Mouse (Mus musculus) testis, adult 10 weeks (tissue): Measurements from ENCODE around the gene Dtymk. TPM values are rescaled to one million over a fixed set of nuclear protein-coding genes. Genes with fewer than 3 reads are reported as not detected.

Experiments used
- polyA plus RNA-seq: library from polyadenylated mRNA; stranded (reverse); fragments of 350-450 nt; fragmentation: Illumina TruSeq; extraction: RNeasy Lipid Tissue Mini Kit (QIAGEN cat#74804); gene quantifications from one replicate; pipeline ENCODE4 v1.2.3, GENCODE M21; 2014; ENCODE audit warnings: low read depth, low replicate concordance

Gene Dtymk
- polyA plus RNA-seq = 67.9 TPM

DNA sequence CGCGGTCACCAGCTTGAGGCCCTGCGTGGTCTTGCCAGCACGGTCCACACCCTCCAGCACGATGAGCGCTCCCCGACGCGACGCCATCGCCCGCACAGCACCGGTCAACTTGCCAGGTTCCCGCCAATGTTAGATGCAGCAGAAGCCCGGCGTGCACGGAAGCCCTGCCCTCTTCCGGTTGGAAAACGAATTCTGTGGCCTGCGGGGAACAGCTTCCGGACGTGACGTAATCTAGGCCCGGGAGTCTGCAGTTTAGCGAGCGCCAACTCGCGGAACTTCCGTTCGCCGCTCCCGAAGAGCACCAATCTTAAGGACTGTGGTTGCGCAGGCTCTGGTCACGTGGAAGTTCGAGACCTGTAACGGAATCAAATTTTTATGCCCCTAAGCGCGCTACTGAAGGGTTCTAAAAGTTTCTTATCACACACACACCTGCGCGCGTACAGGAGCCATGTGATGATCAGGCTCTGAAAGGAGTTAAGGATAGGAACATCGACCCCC is at the start of gene Dtymk:
Dtymk (minus strand) TSS at position 194 of the 498 bp plus-strand sequence.

DNA sequence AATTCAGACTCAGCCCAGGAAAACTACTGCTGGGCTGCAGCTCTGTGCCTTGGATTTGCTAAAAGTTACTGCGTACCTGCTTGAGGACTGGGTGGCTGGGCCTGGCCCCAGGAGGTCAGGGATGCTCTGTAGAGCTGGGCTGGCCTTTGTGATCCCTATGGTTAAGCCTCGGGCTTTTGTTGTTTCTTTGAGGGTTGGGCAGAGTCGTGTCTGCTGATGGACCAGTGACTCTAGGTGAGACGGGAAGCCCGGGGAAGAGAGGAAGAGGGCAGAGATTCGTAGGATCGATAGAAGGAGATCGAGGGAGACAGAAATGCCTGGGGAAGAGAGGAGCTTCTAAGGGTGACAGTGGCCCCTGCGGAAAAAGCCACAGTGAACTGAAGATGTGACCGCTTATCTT is 22.9 kb upstream of the Dtymk start, which contains the start of gene D2hgdh:
D2hgdh (plus strand) TSS at position 301 of the 400 bp plus-strand sequence.

DNA sequence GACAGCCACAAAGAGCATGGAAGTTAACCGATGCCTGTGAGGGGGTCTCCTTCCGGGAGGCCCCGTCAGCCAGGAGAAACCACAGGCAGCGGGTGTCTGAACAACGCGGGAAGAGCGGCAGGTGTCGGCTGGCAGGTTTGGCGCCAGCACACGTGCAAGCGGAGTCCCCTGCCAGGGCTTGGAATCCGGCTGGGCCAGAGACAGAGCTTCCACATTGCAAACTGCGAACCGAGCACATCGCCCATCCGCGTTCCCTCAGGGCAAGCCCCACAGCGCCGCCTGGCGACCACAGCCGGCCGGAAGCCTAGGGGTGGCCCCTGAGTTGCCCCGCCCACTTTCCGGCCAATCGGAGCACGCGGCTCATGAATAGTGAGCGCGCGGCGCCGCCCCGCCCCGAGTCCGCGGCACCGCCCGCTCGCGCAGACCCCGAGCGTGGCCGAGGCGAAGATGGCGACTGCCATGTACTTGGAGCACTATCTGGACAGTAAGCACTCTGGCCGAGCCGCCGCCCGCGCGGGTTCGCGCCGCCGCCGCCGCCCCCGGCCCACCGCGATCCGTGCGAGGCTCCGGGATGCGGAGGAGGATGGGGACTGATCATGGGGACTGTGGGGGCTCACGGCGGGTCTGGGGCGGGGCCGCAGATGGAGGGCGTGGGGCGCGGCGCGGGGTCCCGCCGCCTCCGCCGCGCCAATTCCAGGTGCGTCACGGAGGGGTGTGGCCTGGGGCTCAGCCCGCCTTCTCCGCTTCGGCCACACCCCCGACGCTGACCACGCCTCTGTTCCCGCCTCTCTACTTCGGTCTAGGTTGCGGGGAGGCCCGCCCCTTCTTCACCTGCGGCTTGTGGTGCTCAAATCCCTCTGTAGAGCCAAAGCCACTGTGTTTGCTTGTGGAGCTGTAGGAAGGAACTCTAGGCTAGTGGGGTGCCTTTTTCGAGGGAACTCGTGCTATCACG is 2.1 kb upstream of the Dtymk start, which contains the start of gene Ing5:
Ing5 (plus strand) TSS at position 410 of the 952 bp plus-strand sequence.

DNA sequence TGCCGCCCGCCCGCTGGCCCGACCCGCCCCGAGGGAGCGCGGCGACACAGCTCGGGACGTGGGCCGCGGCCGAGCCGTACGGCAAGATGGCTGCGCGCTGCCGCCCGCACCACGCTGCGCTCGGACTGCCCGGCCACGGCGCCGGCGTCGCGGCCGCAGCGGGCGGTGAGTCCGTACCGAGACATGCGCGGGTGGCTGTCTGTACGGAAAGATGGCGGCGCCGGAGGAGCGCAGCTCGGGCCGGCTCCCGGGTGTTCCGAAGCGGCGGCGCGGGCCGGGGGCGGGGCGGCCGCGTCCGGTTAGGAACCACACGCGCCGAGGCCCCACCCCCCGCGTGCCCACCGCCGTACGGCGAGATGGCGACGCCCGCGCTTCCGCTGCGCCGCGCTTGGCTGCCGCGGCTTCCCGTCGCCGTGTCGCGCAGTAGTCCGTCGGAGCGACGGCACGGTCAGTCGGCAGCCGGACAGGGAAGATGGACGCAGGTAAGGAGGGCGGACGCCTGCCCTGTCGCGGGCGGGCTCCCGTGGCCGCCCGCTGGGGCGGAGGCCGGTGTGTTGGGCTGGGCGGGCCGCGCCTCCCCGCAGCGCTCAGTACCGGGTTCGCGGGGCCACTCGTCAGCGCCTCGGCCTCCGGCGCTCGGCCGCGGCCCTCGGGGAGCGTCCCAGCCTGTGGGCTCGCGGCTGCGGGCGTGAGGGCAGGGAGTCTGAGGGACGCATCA is 47.0 kb downstream of the Dtymk start, which contains the start of gene Thap4:
Thap4 (minus strand) TSS at position 292 of the 718 bp plus-strand sequence.

DNA sequence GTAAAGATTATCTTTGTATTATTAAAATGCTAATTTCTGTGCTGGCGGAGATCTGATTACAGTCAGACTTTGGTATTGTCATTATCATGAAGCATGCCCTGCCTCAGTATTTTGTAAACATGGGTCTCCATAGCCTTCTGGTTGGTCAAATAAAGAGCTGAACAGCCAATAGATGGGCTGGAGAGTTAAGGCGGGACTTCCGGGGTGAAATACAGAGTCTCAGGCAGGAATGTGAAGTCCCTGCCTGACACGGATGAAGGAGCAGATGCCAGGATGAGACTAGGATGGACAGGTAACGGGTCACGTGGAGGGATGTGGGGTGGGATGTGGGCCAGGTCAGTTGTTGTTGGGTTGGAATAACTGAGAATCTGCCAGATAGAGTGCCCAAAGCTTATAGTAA is 50.4 kb downstream of the Dtymk start, which contains the start of gene Atg4b:
Atg4b (plus strand) TSS at position 211 of the 400 bp plus-strand sequence.

Other genes with a start within 250 kb of the Dtymk start
- gene Stk25, start 143.3 kb downstream of the Dtymk start, polyA plus RNA-seq = 22.7 TPM
- gene Bok, start 116.3 kb downstream of the Dtymk start, polyA plus RNA-seq = 0.52 TPM
- 47.5 TPM for gene Atg4b, start 50.4 kb downstream of the Dtymk start, polyA plus RNA-seq
- gene Thap4, start 47.1 kb downstream of the Dtymk start, polyA plus RNA-seq = 46.9 TPM
- gene Ing5, start 2.0 kb upstream of the Dtymk start, polyA plus RNA-seq = 7.4 TPM
- 6.7 TPM for gene D2hgdh, start 23.0 kb upstream of the Dtymk start, polyA plus RNA-seq
- 1.4 TPM for gene Gal3st2, start 59.4 kb upstream of the Dtymk start, polyA plus RNA-seq
- not detected for gene Gal3st2b, start 116.4 kb upstream of the Dtymk start, polyA plus RNA-seq
- not detected for gene Gal3st2c, start 188.6 kb upstream of the Dtymk start, polyA plus RNA-seq
- not detected for gene Neu4, start 218.5 kb upstream of the Dtymk start, polyA plus RNA-seq